Mouse (Mus musculus) embryo, embryonic 9.5 days (tissue): ENCODE measurements around the gene S100a5.

Experiments
- DNase-seq: peaks from one replicate; pipeline ENCODE4 v3.0.0-alpha.2; 2017; ENCODE audit errors: extremely low spot score

The S100a5 gene

DNA sequence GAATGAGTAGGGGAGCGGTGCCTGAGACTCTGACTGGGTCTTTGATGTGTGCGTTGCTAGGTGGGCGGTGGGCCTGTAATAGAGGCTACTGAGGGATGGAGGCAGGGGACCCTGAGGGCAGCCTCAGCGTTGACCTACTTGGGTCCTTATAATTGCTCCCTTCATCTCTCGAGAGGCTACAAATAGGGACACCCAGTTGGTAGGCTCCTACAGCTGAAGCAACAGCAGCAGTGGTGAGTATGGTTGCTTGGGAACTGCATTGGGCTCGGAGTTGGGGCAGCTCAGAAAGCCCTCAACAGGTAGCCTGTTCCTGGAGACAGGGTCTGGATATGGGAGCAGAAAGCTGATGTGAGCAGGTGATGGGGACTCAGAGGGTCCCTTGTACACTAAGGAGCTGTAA is 8.3 kb upstream of the S100a5 start:
- no peak for DNase-seq

DNA sequence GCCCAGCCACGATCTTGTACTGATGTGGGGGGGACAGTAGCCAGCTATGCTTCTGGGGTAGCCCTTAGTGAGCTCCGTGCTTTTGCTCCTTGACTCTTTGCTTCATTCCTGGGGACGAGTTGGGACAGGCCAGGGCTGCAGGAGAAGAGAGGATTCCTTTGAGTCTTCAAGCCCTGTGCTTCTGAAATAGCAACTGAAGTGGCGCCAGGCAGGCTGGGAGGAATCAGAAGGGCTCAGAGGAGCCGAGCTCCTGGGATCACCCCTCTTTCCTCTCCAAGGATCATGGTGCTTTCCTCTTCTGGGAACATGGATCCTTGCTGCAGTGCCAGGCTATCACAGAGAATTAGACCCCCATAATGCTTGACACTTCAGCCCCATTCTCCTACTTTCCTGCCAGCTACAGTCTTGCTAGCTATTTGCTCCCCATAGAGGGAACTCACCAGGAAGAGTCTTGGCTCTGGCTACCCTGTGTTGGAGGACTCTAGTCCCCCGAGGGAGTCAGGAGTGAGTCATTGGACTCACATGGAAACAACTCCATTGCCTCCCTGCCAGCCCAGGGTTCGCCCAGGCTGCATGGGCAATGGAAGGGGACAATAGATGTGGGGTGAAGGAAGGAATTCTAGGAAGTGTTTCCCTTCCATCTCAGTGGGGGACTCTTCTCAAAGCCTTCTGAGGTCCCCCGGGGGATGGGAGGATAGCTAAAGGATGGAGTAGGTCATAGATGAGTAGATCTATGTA is 7.7 kb upstream of the S100a5 start:
- DNase-seq: no peak

DNA sequence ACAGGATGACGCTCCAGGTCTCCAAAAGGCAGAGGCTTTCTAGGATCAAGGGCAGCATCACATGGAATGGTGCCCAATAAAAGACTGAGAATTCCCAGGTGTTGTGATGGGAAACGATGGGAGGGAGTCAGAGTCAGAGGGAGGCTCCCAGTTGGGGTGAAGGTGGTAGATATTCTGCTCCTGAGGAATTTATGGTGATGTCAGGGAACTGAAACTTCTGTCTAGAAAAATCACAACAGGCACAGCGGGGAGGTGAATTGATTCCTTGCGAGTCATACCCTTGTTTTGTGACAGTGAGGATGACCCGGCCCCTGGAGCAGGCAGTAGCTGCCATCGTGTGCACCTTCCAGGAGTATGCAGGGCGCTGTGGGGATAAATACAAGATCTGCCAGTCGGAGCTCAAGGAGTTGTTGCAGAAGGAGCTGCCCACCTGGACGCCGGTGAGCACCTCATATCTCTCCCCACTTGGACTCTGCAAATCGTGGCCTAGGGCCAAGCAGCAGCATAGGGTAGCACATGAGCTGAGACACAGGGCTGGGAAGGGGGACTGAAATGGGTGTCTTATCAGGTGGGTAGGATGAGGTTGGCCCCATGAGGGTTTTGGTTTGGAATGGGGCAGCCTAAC is 6.7 kb upstream of the S100a5 start, which contains the start of gene Gm42674:
Gm42674 (plus strand) TSS at position 419 of the 625 bp plus-strand sequence.
- DNase-seq: no peak

DNA sequence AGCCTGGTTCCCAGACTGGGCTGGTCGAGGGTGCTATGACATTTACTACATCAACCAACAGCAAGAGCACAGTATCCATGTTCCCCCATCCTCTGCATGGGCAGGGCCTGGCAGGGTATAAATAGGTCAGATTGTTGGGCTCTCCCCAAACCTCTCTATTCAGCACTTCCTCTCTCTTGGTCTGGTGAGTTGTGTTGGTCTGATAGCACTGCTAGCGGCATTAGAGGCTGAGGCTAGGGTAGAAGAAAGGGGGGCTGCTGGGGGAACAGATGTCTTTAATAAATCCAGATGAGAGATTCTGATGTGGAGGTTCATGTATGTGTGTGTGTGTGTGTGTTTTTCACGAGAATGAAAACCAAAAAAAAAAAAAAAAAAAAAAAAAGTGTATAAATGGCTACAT is 4.7 kb upstream of the S100a5 start, which contains the start of gene S100a4:
S100a4 (plus strand) TSS at position 149 of the 400 bp plus-strand sequence.
- no peak for DNase-seq

DNA sequence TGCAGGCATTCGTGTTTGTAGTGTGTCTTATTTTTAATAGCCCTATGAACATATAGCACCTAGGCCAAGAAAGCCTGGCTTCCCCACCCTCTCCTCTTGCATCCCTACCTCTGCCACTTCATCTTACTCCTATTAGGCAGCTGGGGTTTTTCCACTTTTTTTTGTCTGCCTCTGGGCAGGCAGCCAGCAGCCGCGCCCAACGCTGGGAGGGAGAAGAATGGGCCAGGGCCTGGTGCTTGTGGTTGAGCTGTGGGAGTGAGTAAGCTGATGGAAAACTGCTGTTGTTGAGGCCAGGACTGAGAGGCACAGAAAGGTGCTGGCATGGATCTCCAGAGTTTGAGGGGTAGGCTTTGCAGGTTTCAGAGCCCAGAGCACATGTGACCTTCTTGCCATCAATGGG is 3.9 kb upstream of the S100a5 start:
- no peak for DNase-seq

DNA sequence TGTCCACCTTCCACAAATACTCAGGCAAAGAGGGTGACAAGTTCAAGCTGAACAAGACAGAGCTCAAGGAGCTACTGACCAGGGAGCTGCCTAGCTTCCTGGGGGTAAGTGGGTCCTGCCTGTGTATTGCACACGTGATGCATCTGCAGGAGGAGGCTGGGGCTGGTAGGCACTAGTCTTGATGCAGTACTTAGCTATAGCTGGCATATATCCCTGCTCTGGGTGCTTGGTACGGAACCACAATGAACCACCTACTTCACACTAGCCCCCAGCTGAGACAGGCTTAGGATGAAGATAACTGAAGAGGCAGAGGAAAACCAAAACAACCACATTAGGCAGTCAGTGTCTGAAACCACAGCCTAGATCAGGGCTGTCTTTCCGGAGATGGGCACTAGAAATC is 3.3 kb upstream of the S100a5 start:
- no peak for DNase-seq

DNA sequence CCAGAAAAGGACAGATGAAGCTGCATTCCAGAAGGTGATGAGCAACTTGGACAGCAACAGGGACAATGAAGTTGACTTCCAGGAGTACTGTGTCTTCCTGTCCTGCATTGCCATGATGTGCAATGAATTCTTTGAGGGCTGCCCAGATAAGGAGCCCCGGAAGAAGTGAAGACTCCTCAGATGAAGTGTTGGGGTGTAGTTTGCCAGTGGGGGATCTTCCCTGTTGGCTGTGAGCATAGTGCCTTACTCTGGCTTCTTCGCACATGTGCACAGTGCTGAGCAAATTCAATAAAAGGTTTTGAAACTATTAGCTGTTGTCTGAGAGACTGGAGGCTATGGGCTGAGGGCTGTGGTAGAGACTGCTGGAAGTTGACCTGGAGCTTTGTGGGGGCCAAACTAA is 2.6 kb upstream of the S100a5 start:
- no peak for DNase-seq

DNA sequence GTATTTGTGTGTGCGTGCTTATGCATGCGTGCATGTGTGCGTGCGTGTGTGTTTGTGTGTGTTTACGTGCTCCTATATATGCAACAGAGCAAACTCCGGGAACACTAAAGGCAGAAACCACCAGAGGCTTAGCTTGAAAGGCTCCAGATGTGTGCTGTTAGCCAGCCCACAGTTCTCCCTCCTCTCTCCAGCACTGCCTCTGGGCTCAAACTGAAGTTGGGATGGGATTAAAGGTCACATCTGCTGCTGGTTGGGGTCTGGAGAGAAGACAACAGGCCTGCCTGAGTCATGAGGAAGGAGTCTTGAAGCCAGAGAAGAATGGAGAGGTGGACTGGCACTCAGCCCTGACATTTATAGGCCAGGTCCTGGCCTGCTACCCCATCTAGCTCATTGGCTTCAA is 2.1 kb upstream of the S100a5 start:
- DNase-seq: peak; percentile 47

DNA sequence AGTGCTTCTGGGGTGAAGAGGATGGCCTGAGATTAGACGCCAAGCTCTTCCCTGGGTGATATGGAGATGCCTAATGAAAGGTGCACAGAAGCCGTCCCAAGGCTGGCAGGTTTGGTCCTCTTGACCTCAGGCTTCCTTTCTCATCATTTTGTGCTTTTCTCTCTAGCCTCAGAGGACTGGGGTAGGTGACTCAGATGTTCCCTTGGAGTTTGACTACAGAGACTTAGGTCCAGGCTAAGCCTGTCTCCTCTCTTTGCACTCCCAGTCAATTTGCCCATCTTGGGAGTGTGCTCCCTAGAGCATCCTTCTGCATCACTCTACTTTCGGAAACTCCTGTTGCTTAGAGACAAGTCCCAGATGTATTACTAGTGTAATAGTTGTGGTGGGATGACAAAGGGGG is 962 bp upstream of the S100a5 start:
- no peak for DNase-seq

DNA sequence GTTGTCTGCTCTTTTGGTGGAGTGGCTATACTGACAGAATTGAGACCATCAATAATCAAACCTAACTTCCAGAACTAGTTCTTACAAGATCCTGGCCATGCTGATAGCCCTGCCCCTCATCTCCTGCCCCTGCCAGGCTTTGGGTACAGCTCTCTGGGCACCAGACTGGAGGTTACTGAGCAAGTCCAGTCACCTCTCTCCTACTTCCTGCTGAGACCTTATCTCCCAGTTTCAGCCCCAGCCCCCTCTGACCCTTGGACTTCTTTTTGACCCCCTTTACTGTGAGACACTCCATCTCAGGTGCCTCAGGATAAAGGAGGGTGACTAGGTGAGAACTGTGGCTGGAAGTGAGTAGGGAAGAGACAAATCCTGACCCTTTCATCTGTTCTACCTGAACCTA is 779 bp downstream of the S100a5 start:
- no peak for DNase-seq

DNA sequence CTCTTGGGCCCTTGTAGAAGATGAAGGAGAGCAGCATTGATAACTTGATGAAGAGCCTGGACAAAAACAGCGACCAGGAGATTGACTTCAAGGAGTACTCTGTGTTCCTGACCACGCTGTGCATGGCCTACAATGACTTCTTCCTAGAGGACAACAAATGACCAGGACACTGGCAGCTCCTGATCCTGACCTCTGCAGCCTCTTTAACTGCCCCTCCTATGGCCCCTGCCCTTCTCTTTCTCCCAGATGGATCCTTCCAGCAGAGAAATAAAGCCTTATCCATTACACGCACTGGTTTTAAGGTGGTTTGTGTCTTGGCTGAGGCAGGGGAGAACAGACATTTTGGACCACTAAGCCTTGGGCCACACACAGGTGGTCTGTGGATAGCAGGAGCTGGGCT is 3.2 kb downstream of the S100a5 start:
- DNase-seq: no peak

DNA sequence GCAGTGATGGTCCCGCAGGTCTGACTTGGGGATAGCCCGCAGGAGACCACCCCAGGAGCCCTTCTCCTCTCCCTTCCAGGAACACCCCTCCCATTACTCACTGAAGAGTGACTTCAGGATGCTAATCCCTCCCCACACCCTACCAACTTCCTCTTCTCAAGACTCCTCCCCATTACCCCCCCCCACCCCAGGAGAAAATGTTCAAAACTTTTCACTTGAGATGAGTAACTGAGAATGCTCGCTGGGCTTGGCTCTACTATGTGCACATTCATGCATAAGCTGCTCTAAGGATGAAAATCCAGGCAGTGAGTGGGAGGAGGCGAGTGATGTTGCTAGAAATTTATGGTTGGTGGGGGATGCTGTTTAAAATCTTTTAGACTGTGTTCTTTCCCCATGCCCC is 3.7 kb downstream of the S100a5 start:
- DNase-seq: no peak

DNA sequence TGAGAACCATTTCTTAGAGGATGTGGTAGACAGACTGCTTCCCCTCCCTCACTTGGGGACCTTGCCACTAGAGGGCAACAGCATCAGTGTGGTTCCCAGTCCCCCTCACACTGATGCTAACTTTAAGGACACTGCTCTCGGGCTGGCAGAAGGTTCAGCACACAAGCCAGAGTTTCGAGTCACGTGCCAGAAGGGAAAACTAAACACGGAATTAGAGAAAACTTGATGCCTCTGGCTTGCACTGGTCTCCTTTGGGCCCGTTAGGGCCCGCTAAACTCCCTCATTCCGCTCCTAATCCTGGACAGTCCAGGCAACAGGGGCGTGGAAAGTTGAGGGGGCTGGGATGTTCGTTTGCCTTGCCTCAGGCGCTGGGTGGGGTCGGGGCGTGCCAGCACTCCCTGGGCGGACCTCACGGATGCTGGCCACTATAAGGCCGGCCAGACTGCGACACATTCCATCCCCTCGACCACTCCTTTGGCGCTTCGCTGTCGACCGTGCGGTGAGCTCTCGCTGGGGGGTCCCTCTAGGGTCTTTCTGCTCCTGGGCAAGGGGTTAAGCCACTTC is 4.5 kb downstream of the S100a5 start, which contains the start of gene S100a6:
S100a6 (plus strand) TSS at position 155 of the 564 bp plus-strand sequence.
- peak; percentile 76 for DNase-seq

DNA sequence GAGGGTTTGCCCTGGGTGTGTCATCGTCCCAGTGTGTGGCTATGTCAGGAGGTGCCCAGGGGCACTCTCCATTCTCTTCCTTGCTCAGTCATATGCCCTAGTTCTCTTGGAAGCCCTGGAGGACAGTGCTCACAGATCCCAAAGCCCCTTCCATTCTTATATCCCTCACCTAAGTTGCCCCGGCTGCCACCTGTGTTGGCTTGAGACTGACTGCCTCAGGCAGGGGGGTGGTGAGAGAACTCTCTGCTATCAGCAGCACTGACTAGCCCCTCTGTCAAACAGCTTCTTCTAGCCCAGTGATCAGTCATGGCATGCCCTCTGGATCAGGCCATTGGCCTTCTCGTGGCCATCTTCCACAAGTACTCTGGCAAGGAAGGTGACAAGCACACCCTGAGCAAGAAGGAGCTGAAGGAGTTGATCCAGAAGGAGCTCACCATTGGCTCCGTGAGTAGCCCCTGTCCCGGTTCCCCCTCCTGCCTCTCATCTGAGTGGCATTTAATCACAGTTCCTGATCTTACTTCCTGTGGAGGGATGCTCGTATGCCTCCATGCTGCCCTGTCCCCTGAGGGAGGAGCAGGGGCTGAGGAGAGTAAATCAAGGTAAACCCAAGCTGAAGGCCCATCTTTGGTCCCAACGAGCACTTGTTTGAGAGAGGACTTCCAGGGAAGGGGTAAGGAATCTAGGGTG is 5.3 kb downstream of the S100a5 start:
- no peak for DNase-seq

DNA sequence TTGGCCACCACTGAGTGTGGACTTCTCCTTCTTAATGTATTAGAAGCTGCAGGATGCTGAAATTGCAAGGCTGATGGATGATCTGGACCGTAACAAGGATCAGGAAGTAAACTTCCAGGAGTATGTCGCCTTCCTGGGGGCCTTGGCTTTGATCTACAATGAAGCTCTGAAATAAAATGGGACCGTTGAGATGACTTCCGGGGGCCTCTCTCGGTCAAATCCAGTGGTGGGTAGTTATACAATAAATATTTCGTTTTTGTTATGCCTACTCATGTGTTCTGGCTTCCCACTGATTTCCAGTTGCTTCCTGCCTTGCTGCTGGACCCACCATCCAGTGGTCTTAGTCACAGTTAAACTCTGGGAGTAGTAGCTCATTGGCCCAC is 5.8 kb downstream of the S100a5 start:
- no peak for DNase-seq

DNA sequence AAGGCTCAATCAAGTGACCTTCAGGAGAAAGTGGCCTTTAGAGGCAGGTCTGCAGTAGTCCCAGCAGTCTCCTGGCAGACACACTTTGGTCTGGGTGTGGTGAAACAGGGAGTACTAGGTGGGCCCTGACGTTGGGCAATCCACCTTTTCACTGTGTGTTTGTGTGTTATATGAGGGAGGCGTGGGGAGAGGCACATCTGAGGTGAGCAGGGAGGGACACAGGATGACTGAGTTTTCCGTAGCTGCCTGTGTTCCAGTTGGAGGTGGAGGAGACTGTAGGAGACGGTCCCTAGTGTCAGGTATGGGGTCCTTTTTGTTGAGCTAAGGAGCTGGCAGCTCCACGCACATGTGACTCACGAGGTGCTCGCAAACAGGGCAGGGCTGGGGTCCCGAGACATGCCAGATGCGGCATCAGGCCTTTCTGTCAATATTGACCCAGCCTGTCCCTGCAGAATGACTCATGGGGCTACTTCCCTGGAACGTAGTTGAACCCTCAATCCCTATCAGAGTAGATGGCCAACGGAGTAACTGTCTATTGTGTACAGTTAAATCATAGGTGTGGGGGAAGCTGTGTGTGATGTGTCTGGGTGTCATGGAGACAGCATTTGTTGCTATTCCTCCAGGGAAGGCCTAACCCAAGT is 6.4 kb downstream of the S100a5 start:
- DNase-seq: no peak

DNA sequence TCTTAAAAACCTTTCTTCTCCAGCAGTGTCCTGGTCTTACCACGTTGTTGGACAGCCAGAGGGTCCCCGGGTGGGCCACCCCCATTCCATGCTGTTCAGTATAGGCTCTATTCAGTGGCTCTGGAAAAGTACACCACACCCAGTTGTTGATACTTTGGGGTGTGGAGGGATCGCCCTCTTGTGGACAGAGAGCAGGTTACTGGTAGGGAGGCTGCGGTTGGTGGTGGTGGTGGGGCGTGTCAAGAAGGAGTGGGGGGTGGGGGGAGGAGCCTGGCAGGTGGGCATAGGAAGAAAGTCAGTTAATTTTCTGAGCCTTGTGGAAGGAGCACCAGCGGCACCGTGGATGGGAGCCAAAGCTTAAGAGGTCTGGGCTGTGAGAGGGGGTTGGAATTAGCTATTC is 7.1 kb downstream of the S100a5 start:
- DNase-seq: peak; percentile 64

DNA sequence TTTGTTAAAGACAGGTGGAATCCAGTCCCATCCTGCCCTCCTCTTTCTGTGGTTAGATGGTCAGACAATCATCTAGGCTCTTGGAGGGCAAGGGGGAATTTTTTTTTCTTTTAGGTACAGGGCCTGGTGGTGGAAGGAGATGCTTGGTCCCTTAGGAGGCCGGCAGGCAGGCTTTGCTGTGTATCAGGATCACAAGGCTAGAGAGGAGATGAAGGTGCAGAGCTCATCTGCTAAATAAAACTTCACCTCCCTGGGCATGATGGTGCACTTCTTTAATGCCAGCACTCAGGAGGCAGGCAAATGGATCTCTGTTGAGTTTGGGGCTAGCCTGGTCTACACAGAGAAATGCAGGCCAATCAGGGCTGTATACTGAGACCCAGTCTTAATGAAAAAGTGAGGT is 7.6 kb downstream of the S100a5 start:
- DNase-seq: no peak

DNA sequence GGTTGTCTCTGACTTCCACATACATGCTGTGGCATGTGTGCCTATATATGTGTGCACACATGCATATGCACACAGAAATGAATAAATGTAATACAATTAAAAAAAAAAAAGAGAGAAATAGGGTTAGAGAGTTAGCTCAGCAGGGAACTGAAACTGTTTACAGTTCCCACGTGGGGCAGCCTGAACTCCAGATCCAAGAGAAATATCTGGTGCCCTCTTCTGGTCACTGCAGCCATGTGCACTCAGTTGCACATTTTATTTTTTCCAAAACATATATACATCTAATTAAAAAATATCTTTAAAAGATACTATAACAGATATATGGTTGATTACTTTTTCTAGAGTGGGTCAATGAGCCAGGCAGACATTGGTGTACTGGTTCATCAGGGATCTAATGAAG is 9.3 kb downstream of the S100a5 start:
- no peak for DNase-seq

DNA sequence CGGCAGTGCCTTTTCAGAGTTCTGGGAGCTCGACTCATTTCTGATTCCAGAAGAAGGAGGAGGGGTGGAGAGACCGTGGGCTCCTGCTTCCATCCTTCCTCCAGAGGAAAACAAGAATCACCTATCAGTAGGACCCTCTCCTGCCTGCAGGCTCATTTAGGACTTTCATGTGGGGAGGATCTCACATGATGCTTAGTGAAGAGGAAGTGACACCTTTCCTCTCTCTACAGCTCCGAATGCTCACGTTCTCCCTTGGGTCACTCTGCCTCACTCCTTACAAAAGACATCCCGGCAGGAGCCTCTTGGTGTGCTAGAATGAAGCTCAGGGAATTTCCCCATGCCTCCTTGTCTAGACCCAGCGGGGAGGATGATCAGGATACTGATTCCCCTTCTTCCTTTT is 13.2 kb downstream of the S100a5 start:
- DNase-seq: no peak

DNA sequence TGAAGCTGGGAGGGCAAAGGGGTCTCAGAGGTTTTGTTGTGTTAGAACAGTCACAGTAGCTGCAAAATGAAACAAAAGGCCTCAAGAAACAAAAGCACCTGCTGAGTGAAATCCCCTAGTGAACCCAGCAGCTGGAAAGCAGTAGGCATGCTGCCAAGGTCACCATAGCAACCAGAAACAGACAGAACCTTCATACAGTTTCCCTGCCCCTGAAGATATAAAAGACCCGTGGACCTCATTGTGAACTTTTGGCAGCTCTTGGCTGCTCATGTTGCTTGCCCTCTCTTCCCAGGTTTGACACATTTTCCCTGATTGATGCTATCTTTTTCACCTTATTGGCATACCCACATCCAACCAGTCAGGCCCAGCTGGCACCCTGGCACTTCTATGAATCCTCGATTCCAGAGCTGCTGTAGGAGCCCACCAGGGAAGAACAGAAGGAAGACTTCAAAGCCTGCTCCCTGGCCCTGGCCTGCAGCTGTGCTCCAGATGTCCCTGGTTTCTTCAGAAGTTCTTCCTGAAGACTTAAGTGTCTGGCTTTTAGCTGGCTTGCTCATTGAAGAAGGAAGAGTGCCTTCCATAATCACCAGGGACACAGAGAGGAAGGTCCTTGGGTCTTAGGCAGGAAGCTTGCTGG is 15.2 kb downstream of the S100a5 start:
- peak; percentile 17 for DNase-seq

DNA sequence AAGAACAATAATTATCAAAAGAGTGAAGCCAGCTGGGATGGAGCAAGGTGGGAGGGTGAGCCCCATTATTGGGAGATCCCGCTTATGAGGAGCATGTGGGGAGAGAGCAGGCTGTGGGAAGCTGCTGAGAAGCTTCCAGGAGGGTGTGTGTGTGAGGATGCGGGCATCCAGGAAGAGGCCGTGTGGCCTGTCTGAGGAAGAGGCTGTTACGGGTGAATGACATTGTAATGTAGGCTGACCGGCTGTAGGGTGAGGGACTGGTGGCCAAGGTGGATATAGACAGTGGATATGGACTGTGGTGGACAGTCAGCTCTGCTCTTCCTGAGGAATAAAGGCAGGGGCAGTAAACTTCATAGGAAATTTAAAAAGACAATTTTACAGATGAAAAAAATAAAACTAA is 17.2 kb downstream of the S100a5 start:
- no peak for DNase-seq
